Mouse (Mus musculus): ENCODE results near the gene Cbr4. TPM values are rescaled to one million over a fixed set of nuclear protein-coding genes. Genes with fewer than 3 reads are reported as not detected.

Gene Cbr4
- total and polyA plus RNA-seq, 2 experiments from 2014 or later: 8.8 to 19.2 TPM

- 86% methylated on average over 9 of the region's 9 CpGs for WGBS
- no peak for ATAC-seq (ENCODE audit: low FRiP score)
Measured at GRCm38 (mm10) chr8:61450916-61451575, 36.5 kb upstream of the Cbr4 start.

GRCm38 (mm10) chr8:61451721-61452337 lies 35.7 kb upstream of the Cbr4 start:
- TF ChIP-seq CTCF (IDR thresholded peaks at IDR 0.05): no peak
- DNase-seq (ENCODE audit: low spot score) (no peak), ATAC-seq (ENCODE audit: low FRiP score) (no peak)
- Histone ChIP-seq H3K4me3 (ENCODE audit: low read depth, low read length) (no peak overlapping the region), H3K9ac (replicated peaks; ENCODE audit: low read length, poor library complexity, severe bottlenecking) (no peak overlapping the region), H3K9me3 (ENCODE audit: low read length) (no peaks in the 10 kb centered on the region), H3K27ac (ENCODE audit: low read depth, low read length) (no peak overlapping the region), H3K4me2 (ENCODE audit: low read depth, low read length, poor library complexity, severe bottlenecking) (no peak overlapping the region), H3K27me3 (ENCODE audit: insufficient read depth, low read length) (no peaks in the 10 kb centered on the region), H3K36me3 (ENCODE audit: insufficient read depth, low read length) (no peaks in the 10 kb centered on the region), H3K4me1 (ENCODE audit: insufficient read depth, low read length) (0 out of 2 replicates have a peak, but pooled peaks cover 3% of the 10 kb centered on the region)
- WGBS: 81% methylated on average over 8 of the region's 8 CpGs

More at GRCm38 (mm10) chr8:61450916-61451575, 36.5 kb upstream of the Cbr4 start:
- no peak for TF ChIP-seq CTCF (IDR thresholded peaks at IDR 0.05)
- H3K4me1 ChIP-seq (ENCODE audit: insufficient read depth, low read length): 0 out of 2 replicates have a peak, but pooled peaks cover 3% of the 10 kb centered on the region
- H3K27me3 ChIP-seq (ENCODE audit: insufficient read depth, low read length): no peaks in the 10 kb centered on the region
- DNase-seq (ENCODE audit: low spot score): no peak
- no peaks in the 10 kb centered on the region for H3K9me3 ChIP-seq (ENCODE audit: low read length)
- no peaks in the 10 kb centered on the region for H3K36me3 ChIP-seq (ENCODE audit: insufficient read depth, low read length)
- no peak overlapping the region for H3K4me2 ChIP-seq (ENCODE audit: low read depth, low read length, poor library complexity, severe bottlenecking)
- H3K4me3 ChIP-seq (ENCODE audit: low read depth, low read length): no peak overlapping the region
- no peak overlapping the region for H3K9ac ChIP-seq (replicated peaks; ENCODE audit: low read length, poor library complexity, severe bottlenecking)
- H3K27ac ChIP-seq (ENCODE audit: low read depth, low read length): no peak overlapping the region

DNA sequence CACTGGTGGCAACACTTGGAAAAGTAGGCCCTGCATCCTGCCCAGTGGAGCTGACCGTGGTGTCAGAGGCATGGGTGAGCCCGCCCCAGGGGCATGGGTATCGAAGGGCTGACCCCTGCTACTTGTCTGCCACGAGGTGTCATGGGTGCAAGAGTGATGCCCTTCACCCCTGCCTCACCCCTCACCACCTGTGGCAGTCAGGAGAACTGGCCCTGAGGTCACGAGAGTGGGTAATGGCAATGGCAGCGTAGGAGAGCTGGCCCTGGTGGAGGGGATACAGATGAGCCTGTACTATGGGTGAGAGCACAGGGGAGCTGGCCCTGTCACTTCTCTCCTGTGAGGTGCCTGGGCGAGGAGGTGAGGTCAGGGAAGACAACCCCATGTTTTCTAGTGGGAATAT lies 27.8 kb upstream of the Cbr4 start:
- Histone ChIP-seq H3K9ac (replicated peaks; ENCODE audit: low read length, poor library complexity, severe bottlenecking) (no peak overlapping the region), H3K9me3 (ENCODE audit: low read length) (no peaks in the 10 kb centered on the region), H3K4me3 (ENCODE audit: low read depth, low read length) (no peak overlapping the region), H3K27me3 (ENCODE audit: insufficient read depth, low read length) (no peaks in the 10 kb centered on the region), H3K4me1 (ENCODE audit: insufficient read depth, low read length) (no peaks in the 10 kb centered on the region), H3K36me3 (ENCODE audit: insufficient read depth, low read length) (no peaks in the 10 kb centered on the region), H3K4me2 (ENCODE audit: low read depth, low read length, poor library complexity, severe bottlenecking) (no peak overlapping the region), H3K27ac (ENCODE audit: low read depth, low read length) (no peak overlapping the region)
- ATAC-seq (ENCODE audit: low FRiP score) (no peak), DNase-seq (ENCODE audit: low spot score) (no peak)
- 87% methylated on average over 7 of the region's 7 CpGs for WGBS
- TF ChIP-seq CTCF (IDR thresholded peaks at IDR 0.05): no peak

GRCm38 (mm10) chr8:61462221-61462620 lies 25.3 kb upstream of the Cbr4 start:
- Histone ChIP-seq H3K27me3 (ENCODE audit: insufficient read depth, low read length) (no peaks in the 10 kb centered on the region), H3K4me3 (ENCODE audit: low read depth, low read length) (no peak overlapping the region), H3K4me1 (ENCODE audit: insufficient read depth, low read length) (peaks cover 2% of the 10 kb centered on the region; the same call in 1 of the 2 replicates), H3K36me3 (ENCODE audit: insufficient read depth, low read length) (no peaks in the 10 kb centered on the region), H3K9ac (replicated peaks; ENCODE audit: low read length, poor library complexity, severe bottlenecking) (no peak overlapping the region), H3K27ac (ENCODE audit: low read depth, low read length) (no peak overlapping the region), H3K4me2 (ENCODE audit: low read depth, low read length, poor library complexity, severe bottlenecking) (no peak overlapping the region), H3K9me3 (ENCODE audit: low read length) (no peaks in the 10 kb centered on the region)
- no peak for DNase-seq (ENCODE audit: low spot score)
- no peak for TF ChIP-seq CTCF (IDR thresholded peaks at IDR 0.05)
- WGBS: 86% methylated on average over 5 of the region's 5 CpGs
- no peak for ATAC-seq (ENCODE audit: low FRiP score)

DNA sequence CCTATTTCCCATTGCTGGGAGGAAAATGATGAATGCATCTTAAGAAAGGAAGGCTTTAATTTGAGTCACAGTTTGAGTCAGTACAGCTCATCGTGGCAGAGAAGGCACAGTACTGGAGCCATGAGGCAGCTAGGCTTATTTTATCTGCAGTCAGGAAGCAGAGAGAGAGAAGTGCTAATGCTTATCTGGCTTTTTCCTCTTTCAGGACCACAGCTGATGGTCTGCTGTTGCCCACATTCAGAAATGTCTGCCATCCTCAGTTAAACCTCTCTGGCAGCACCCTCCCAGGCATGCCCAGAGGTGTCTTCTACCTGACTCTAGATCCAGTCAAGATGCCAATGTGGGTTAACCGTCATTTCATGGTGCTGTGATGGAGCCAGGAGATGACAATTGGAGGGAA lies 23.1 kb upstream of the Cbr4 start:
- TF ChIP-seq CTCF (IDR thresholded peaks at IDR 0.05): no peak
- H3K9ac ChIP-seq (replicated peaks; ENCODE audit: low read length, poor library complexity, severe bottlenecking): no peak overlapping the region
- no peaks in the 10 kb centered on the region for H3K27me3 ChIP-seq (ENCODE audit: insufficient read depth, low read length)
- H3K4me2 ChIP-seq (ENCODE audit: low read depth, low read length, poor library complexity, severe bottlenecking): no peak overlapping the region
- no peaks in the 10 kb centered on the region for H3K36me3 ChIP-seq (ENCODE audit: insufficient read depth, low read length)
- peaks cover 2% of the 10 kb centered on the region; the same call in 1 of the 2 replicates for H3K4me1 ChIP-seq (ENCODE audit: insufficient read depth, low read length)
- H3K9me3 ChIP-seq (ENCODE audit: low read length): no peaks in the 10 kb centered on the region
- DNase-seq (ENCODE audit: low spot score) (no peak), ATAC-seq (ENCODE audit: low FRiP score) (no peak)
- 75% methylated on average over 2 of the region's 2 CpGs for WGBS
- no peak overlapping the region for H3K27ac ChIP-seq (ENCODE audit: low read depth, low read length)
- no peak overlapping the region for H3K4me3 ChIP-seq (ENCODE audit: low read depth, low read length)
